Mouse (Mus musculus) embryo, embryonic 11.5 days (tissue): Measurements from ENCODE around the gene Map3k5.
A peak's percentile ranks its signal among the peaks of the same experiment; 100 is the strongest.

Source experiments
- DNase-seq: peaks from one replicate; pipeline ENCODE4 v3.0.0-alpha.2; 2012; ENCODE audit warnings: low read depth, low spot score

Gene Map3k5

GRCm38 (mm10) chr10:20056859-20057644 is 122.8 kb downstream of the Map3k5 start:
- DNase-seq: no peak

GRCm38 (mm10) chr10:20058031-20058430 is 123.8 kb downstream of the Map3k5 start:
- DNase-seq: no peak

GRCm38 (mm10) chr10:20058841-20059240 is 124.6 kb downstream of the Map3k5 start:
- DNase-seq: no peak

DNA sequence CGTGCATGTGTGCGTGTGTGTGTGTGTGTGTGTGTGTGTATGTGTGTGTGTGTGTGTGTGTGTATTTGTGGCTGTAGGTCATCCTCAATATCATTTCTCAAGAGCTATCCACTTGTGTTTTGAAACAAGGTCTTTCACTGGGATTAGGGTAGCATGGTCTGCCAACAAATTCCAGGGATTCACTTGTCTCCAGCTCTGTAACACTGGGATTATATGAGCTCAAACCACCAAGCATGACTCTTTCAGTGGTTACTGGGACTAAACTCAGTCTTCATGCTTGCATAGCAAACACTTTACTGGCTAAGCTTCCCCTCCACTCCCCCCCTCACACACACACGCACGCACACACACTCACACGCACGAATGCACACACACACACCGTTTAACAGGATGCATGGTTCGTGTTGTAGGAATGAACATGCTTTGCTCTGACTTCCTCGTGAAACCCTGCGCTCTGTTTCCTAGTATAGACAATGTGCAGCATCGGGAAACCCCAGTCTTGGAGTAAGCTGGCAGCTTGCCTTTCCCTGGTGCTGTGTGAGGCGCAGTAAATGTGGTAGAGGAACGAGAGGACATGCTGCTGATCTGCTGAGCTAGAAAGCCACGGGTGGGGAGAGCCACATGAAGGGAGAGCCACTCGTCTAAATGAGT is 126.2 kb downstream of the Map3k5 start:
- DNase-seq: no peak

DNA sequence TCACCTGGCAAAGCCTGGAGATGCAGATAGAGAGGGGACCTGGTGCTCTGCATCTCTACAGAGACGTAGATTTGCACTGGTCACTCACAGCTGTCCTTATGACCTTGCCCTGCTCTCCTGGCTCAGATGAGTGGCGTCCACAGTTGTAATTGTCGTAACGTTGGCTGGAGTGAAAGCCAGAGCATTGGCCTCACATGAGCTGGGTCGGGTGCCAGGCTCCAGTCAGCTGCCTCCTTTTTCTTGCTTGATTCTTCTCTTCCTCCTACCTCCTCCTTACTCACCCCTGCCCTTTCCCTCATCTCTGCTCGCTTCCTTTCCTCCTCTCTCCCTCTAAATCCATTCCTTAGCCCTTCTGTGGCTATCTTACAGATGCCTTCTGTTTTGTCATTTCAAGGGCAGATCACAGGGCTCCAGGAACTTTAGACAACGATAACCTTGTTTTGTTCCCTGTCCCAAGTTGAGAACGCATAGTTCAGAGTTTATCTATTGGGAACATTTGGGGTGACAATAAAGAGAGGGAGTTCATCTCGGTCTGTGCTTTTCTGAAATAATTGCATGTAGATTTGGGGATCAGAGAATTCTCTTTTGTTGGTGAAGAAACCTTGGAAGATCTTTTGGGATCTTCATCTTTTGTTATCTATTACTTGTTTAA is 130.4 kb downstream of the Map3k5 start:
- DNase-seq: no peak

DNA sequence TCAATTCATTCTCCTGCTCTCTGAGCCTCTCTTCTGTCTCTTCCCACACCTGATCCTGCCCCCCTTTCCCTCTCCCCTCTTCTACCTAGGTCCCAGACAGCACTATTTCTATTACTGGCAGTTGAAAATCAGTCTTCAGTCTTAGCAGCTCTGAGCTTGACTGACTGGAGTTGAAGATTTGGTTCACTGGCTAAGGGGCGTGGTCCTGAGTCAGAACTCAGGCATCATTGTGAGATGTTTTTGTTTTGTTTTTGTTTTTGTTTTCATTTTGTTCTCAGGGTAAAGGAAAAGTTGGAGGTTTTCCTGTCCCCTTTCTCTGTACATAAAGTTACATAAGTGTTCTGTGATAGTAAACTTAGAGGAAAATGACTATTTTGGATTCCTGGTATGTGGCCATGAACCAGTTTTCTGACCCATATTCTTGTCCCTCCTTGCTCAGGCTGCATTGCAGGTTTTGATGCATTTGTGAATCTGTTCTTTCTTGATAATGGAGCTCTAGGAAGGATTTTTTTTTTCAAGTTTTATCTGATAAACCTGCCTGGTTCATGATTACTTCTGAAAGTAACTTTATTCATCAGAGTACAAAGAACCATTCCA is 131.9 kb downstream of the Map3k5 start:
- DNase-seq: no peak

DNA sequence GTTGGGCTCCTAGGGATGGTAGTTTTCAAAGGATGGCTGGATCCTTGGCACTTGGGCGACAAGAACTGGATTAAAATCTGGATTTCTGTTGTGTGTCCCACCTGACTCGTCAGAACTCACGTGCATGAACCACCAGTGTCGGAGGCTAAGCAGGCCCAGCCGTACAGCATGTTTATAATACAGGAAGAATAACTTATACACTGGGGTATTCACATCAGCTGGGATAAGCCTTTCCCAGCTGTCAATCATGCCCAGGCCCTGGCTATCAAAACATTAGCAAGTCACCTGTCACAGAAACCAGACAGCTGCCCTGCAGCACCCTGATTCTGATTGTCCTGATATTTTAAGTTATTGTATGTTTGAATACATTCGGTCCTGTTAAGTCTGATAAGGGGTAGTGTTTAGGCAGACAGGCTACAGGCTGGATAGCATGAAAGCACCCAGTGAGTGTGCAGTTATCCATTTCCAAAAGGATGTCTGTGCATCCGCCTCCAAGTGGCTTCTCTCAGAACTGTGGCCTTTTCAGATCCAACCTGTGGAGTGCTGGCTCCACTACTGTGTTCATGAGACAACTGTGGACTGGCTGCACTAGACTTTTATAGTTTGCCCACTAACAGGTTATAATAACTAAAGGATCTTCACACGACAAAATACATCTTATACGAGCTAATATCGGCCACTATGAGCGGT is 135.6 kb downstream of the Map3k5 start:
- no peak for DNase-seq

DNA sequence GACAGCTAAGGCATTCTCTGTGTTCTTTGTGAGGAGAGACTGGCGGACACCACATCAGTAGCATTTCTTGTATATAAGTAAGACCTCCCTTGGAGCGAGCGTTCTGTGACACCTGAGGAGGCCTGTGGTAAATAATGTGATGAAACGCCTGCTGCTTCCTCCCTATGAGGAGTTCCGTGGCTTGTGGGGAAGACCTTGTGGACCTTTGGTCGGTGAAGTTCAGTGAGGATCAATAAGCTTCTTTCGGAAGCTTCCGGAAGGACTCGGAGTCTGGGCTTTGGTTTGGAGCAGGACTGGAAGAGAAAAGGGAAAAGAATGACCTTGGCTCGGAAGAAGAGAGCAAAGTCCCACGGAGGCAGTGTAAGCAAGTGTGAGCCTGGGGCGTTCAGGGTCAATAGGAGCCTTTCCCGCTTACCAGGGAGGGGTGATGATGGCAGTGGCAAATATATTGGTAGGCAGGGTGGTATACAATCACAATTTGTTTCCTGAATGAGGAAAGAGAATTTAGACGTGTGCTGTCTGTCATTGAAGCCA is 136.4 kb downstream of the Map3k5 start:
- DNase-seq: no peak

DNA sequence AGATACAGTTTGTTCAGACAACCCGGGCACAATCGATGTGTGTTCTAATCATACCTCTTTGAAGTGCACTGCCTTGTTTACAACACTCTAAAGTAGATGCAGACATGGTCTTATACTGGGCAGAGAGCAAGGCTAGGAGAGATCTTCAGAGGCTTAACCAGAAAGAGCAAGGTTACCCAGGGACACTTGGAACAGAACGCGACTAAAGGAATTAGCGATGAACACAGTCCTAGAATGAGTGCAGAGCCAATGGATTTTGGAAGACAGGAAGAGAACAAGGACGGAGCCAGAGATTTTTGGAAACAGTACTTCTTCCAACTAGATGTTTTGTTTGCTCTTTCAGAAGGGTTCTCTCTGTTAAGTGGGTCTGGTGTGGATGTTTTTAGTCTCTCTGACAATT is 137.4 kb downstream of the Map3k5 start:
- DNase-seq: no peak

- peak; percentile 42 for DNase-seq
Measured at GRCm38 (mm10) chr10:20073236-20073893, 139.1 kb downstream of the Map3k5 start.

- DNase-seq: no peak
Measured at GRCm38 (mm10) chr10:20076541-20077469, 142.5 kb downstream of the Map3k5 start.

DNA sequence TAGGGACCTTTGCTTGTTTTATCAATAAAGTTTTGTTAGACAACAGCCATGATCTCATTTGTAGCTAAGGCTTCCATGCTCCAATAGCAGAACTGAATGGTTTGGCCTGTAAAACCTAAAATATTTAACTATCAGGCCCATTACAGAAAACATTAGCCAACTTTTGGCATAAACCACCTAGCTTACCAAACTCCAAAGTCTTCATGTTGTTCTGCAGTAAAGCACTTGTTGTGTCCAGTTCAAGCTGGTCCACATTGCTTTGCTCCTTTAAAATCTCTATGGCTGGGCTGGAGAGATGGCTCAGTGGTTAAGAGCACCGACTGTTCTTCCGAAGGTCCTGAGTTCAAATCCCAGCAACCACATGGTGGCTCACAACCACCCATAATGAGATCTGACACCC is 144.1 kb downstream of the Map3k5 start:
- no peak for DNase-seq

DNA sequence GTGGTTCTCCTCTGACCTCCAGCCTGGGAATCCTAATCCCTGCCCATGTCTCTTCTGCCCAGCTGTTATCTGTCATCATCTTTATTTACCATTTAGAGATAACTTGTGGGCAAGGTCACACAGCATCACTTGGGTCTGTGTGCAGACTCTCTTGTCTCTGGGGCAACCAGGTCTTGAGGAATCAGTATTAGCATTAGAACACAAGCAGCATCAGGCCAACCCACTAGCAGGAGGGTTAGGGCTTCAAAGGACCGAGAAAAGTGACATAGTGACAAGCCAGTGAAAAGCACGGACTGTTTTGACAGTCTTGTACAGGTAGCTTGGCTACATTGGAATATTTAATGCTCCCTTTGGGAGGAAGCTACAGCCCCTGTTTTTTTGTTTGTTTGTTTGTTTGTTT is 153.6 kb downstream of the Map3k5 start:
- DNase-seq: no peak

GRCm38 (mm10) chr10:20089026-20089425 is 154.8 kb downstream of the Map3k5 start:
- no peak for DNase-seq

GRCm38 (mm10) chr10:20090171-20090570 is 155.9 kb downstream of the Map3k5 start:
- no peak for DNase-seq

DNA sequence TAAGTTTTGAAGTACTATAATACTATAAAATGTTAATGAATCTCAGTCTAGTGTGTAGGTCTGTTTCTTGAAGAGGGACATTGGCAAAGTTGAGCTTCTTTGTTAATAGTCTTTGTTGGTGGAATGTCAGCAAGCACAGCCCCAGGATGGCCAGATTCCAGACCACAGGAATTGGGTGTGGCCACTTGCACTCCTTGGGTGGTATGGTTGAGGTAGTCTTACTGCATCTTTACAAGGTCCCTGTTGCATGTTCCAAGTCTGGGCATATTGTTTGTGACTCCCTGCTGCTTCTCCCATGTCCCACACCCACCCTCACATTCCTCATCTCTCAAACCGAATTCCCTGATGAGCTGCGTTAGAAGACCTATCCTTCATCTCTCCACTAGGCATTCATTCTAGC is 157.1 kb downstream of the Map3k5 start:
- no peak for DNase-seq

GRCm38 (mm10) chr10:20092371-20092770 is 158.1 kb downstream of the Map3k5 start:
- DNase-seq: no peak

- DNase-seq: no peak
Measured at GRCm38 (mm10) chr10:20101456-20101855, 167.2 kb downstream of the Map3k5 start.

GRCm38 (mm10) chr10:20104271-20104931 is 170.1 kb downstream of the Map3k5 start:
- DNase-seq: no peak
